Mouse (Mus musculus) limb, embryonic 15.5 days (tissue): Measurements from ENCODE around the gene Oas3. TPM values are rescaled to one million over a fixed set of nuclear protein-coding genes. Genes with fewer than 3 reads are reported as not detected.

Experiments
- ATAC-seq: fragments of 200-750 bp; cut with Nextera tagmentation; 2 replicates; pipeline ENCODE4 v1.8.0; 2017; ENCODE audit warnings: low read depth, moderate TSS enrichment; ENCODE audit not compliant: insufficient number of reproducible peaks, low FRiP score, low TSS enrichment
- H3K27ac ChIP-seq: fragments of 300-500 bp; sonication (generic); 2 replicates; pipeline ENCODE4 v1.5.1; 2015; ENCODE audit warnings: moderate library complexity, mild to moderate bottlenecking, inconsistent platforms
- H3K27me3 ChIP-seq: fragments of 300-500 bp; sonication (generic); 2 replicates; pipeline ENCODE4 v1.6.1; 2015; ENCODE audit warnings: inconsistent platforms
- H3K36me3 ChIP-seq: fragments of 300-500 bp; sonication (generic); 2 replicates; pipeline ENCODE4 v1.6.1; 2015; ENCODE audit warnings: inconsistent platforms
- H3K4me1 ChIP-seq: fragments of 300-500 bp; sonication (generic); 2 replicates; pipeline ENCODE4 v1.6.1; 2015; ENCODE audit warnings: inconsistent platforms
- H3K4me2 ChIP-seq: fragments of 300-500 bp; sonication (generic); 2 replicates; pipeline ENCODE4 v1.6.1; 2015; ENCODE audit warnings: mild to moderate bottlenecking, inconsistent platforms
- H3K4me3 ChIP-seq: fragments of 300-500 bp; sonication (generic); 2 replicates; pipeline ENCODE4 v1.5.1; 2015; ENCODE audit warnings: mild to moderate bottlenecking, inconsistent platforms
- H3K9ac ChIP-seq: fragments of 300-500 bp; sonication (generic); 2 replicates; pipeline ENCODE4 v1.6.1; 2015; ENCODE audit warnings: inconsistent platforms
- H3K9me3 ChIP-seq: fragments of 300-500 bp; sonication (generic); 2 replicates; pipeline ENCODE4 v1.6.1; 2016; ENCODE audit warnings: inconsistent platforms
- WGBS: fragments of 180-500 bp; shearing (Covaris S2); methylation state at CpG from one replicate; pipeline ENCODE4 v1.1.7; 2015; 5-methylcytosine and 5-hydroxymethylcytosine counted together
- polyA plus RNA-seq: library from polyadenylated mRNA; unstranded; fragments of >200 nt; fragmentation: Nextera tagmentation; extraction: Ambion mirVana; gene quantifications from 2 replicates; pipeline ENCODE4 v1.2.1, GENCODE M21; 2015

Gene Oas3
- polyA plus RNA-seq, 1 experiment from 2014 or later, result 0.18 TPM

GRCm38 (mm10) chr5:120787042-120787441 lies 9.6 kb upstream of the Oas3 start:
- Histone ChIP-seq H3K4me3 (no peak overlapping the region), H3K9ac (no peak overlapping the region), H3K4me2 (no peak overlapping the region), H3K27me3 (peaks cover 6% of the 10 kb centered on the region), H3K36me3 (no peaks in the 10 kb centered on the region), H3K27ac (no peak overlapping the region), H3K9me3 (no peaks in the 10 kb centered on the region; the same call in 1 of the 2 replicates), H3K4me1 (no peaks in the 10 kb centered on the region)
- 73% methylated on average over 3 of the region's 3 CpGs for WGBS
- no peak for ATAC-seq

- H3K27ac ChIP-seq, result no peak overlapping the region
- peaks cover 4% of the 10 kb centered on the region; the same call in 1 of the 2 replicates for H3K4me1 ChIP-seq
- no peaks in the 10 kb centered on the region for H3K36me3 ChIP-seq
- no peaks in the 10 kb centered on the region; the same call in 1 of the 2 replicates for H3K9me3 ChIP-seq
- WGBS, result 67% methylated on average over 2 of the region's 2 CpGs
- no peak overlapping the region for H3K4me3 ChIP-seq
- H3K9ac ChIP-seq, result no peak overlapping the region
- no peak overlapping the region for H3K4me2 ChIP-seq
- no peaks in the 10 kb centered on the region; the same call in 1 of the 2 replicates for H3K27me3 ChIP-seq
- no peak for ATAC-seq
Observed at GRCm38 (mm10) chr5:120782446-120782845, 5.0 kb upstream of the Oas3 start.

- Histone ChIP-seq H3K4me2 (no peak overlapping the region), H3K4me3 (no peak overlapping the region), H3K36me3 (no peaks in the 10 kb centered on the region), H3K4me1 (peaks cover 4% of the 10 kb centered on the region; the same call in 1 of the 2 replicates), H3K27ac (no peak overlapping the region), H3K9me3 (no peaks in the 10 kb centered on the region; the same call in 1 of the 2 replicates), H3K27me3 (no peaks in the 10 kb centered on the region; the same call in 1 of the 2 replicates), H3K9ac (no peak overlapping the region)
- ATAC-seq, result no peak
- 100% methylated on average over 1 of the region's 1 CpGs for WGBS
Observed at GRCm38 (mm10) chr5:120781646-120782045, 4.2 kb upstream of the Oas3 start.

- 16% methylated on average over 3 of the region's 3 CpGs for WGBS
- ATAC-seq, result no peak
Observed at GRCm38 (mm10) chr5:120779922-120780321, 2.5 kb upstream of the Oas3 start.

GRCm38 (mm10) chr5:120778941-120779340 lies 1.5 kb upstream of the Oas3 start:
- no peaks in the 10 kb centered on the region; the same call in 1 of the 2 replicates for H3K9me3 ChIP-seq
- no peak overlapping the region for H3K4me3 ChIP-seq
- WGBS, result 74% methylated on average over 2 of the region's 2 CpGs
- H3K9ac ChIP-seq, result no peak overlapping the region
- peaks cover 8% of the 10 kb centered on the region; the same call in 1 of the 2 replicates for H3K4me1 ChIP-seq
- ATAC-seq, result no peak
- H3K27ac ChIP-seq, result no peak overlapping the region
- no peaks in the 10 kb centered on the region for H3K36me3 ChIP-seq
- H3K27me3 ChIP-seq, result no peaks in the 10 kb centered on the region; the same call in 1 of the 2 replicates
- no peak overlapping the region for H3K4me2 ChIP-seq

More at GRCm38 (mm10) chr5:120779922-120780321, 2.5 kb upstream of the Oas3 start:
- Histone ChIP-seq H3K27me3 (no peaks in the 10 kb centered on the region; the same call in 1 of the 2 replicates), H3K9me3 (no peaks in the 10 kb centered on the region; the same call in 1 of the 2 replicates), H3K36me3 (no peaks in the 10 kb centered on the region), H3K9ac (no peak overlapping the region), H3K27ac (no peak overlapping the region), H3K4me3 (no peak overlapping the region), H3K4me1 (peaks cover 8% of the 10 kb centered on the region; the same call in 1 of the 2 replicates), H3K4me2 (no peak overlapping the region)

- Histone ChIP-seq H3K4me3 (no peak overlapping the region), H3K9me3 (no peaks in the 10 kb centered on the region), H3K9ac (no peak overlapping the region), H3K4me2 (no peak overlapping the region), H3K36me3 (no peaks in the 10 kb centered on the region), H3K4me1 (peaks cover 8% of the 10 kb centered on the region; the same call in 1 of the 2 replicates), H3K27me3 (0 out of 2 replicates have a peak, but pooled peaks cover 2% of the 10 kb centered on the region), H3K27ac (no peak overlapping the region)
- 73% methylated on average over 5 of the region's 5 CpGs for WGBS
- ATAC-seq, result no peak
Observed at GRCm38 (mm10) chr5:120776801-120777200, 660 bp downstream of the Oas3 start.

- H3K9ac ChIP-seq, result no peak overlapping the region
- peaks cover 8% of the 10 kb centered on the region; the same call in 1 of the 2 replicates for H3K4me1 ChIP-seq
- no peak overlapping the region for H3K4me3 ChIP-seq
- ATAC-seq, result no peak
- H3K4me2 ChIP-seq, result no peak overlapping the region
- H3K36me3 ChIP-seq, result no peaks in the 10 kb centered on the region
- no peaks in the 10 kb centered on the region for H3K9me3 ChIP-seq
- no peak overlapping the region for H3K27ac ChIP-seq
- 0 out of 2 replicates have a peak, but pooled peaks cover 3% of the 10 kb centered on the region for H3K27me3 ChIP-seq
- WGBS, result 67% methylated on average over 14 of the region's 14 CpGs
Observed at GRCm38 (mm10) chr5:120775287-120775985, 2.0 kb downstream of the Oas3 start.

- ATAC-seq, result no peak
- Histone ChIP-seq H3K4me1 (no peaks in the 10 kb centered on the region), H3K27ac (no peak overlapping the region), H3K4me3 (no peak overlapping the region), H3K4me2 (no peak overlapping the region), H3K9me3 (no peaks in the 10 kb centered on the region), H3K9ac (no peak overlapping the region), H3K27me3 (0 out of 2 replicates have a peak, but pooled peaks cover 3% of the 10 kb centered on the region), H3K36me3 (no peaks in the 10 kb centered on the region)
- WGBS, result 55% methylated on average over 3 of the region's 3 CpGs
Observed at GRCm38 (mm10) chr5:120769396-120769795, 8.1 kb downstream of the Oas3 start.

- 0 out of 2 replicates have a peak, but pooled peaks cover 2% of the 10 kb centered on the region for H3K27me3 ChIP-seq
- no peak for ATAC-seq
- no peaks in the 10 kb centered on the region for H3K4me1 ChIP-seq
- H3K9ac ChIP-seq, result no peak overlapping the region
- 69% methylated on average over 8 of the region's 8 CpGs for WGBS
- H3K4me3 ChIP-seq, result no peak overlapping the region
- no peaks in the 10 kb centered on the region for H3K9me3 ChIP-seq
- no peaks in the 10 kb centered on the region for H3K36me3 ChIP-seq
- no peak overlapping the region for H3K4me2 ChIP-seq
- H3K27ac ChIP-seq, result no peak overlapping the region
Observed at GRCm38 (mm10) chr5:120765010-120765409, 12.5 kb downstream of the Oas3 start.

GRCm38 (mm10) chr5:120761901-120762300 lies 15.6 kb downstream of the Oas3 start:
- Histone ChIP-seq H3K4me1 (no peaks in the 10 kb centered on the region), H3K9me3 (no peaks in the 10 kb centered on the region), H3K27me3 (0 out of 2 replicates have a peak, but pooled peaks cover 3% of the 10 kb centered on the region), H3K36me3 (no peaks in the 10 kb centered on the region), H3K4me3 (no peak overlapping the region), H3K4me2 (no peak overlapping the region), H3K9ac (no peak overlapping the region), H3K27ac (no peak overlapping the region)
- WGBS, result 20% methylated on average over 6 of the region's 6 CpGs
- ATAC-seq, result no peak

- Histone ChIP-seq H3K4me1 (no peaks in the 10 kb centered on the region), H3K4me2 (no peak overlapping the region), H3K4me3 (no peak overlapping the region), H3K27ac (no peak overlapping the region), H3K36me3 (no peaks in the 10 kb centered on the region), H3K27me3 (no peaks in the 10 kb centered on the region), H3K9me3 (no peaks in the 10 kb centered on the region), H3K9ac (no peak overlapping the region)
- no peak for ATAC-seq
- WGBS, result 82% methylated on average over 4 of the region's 4 CpGs
Observed at GRCm38 (mm10) chr5:120754215-120754614, 23.2 kb downstream of the Oas3 start.

- Histone ChIP-seq H3K36me3 (no peaks in the 10 kb centered on the region), H3K4me1 (no peaks in the 10 kb centered on the region), H3K4me2 (no peak overlapping the region), H3K9ac (no peak overlapping the region), H3K9me3 (no peaks in the 10 kb centered on the region), H3K27me3 (peaks cover 3% of the 10 kb centered on the region; the same call in 1 of the 2 replicates), H3K27ac (no peak overlapping the region), H3K4me3 (no peak overlapping the region)
- WGBS, result 77% methylated on average over 3 of the region's 3 CpGs
- no peak for ATAC-seq
Observed at GRCm38 (mm10) chr5:120752786-120753185, 24.7 kb downstream of the Oas3 start.
